Mouse (Mus musculus) midbrain, embryonic 13.5 days (tissue): Measurements from ENCODE around the gene Hist1h3f. TPM values are rescaled to one million over a fixed set of nuclear protein-coding genes. Genes with fewer than 3 reads are reported as not detected.
A peak's percentile ranks its signal among the peaks of the same experiment; 100 is the strongest.
"Not testable (repeated sequence)": the region's sequence is repeated elsewhere in the genome, so short reads cannot be mapped to it uniquely, and the experiment has no call there.

ENCODE experiments used
- ATAC-seq: fragments of 200-750 bp; cut with Nextera tagmentation; 2 replicates; pipeline ENCODE4 v1.8.0; 2017; ENCODE audit warnings: mild to moderate bottlenecking, moderate TSS enrichment, moderate library complexity
- H3K27ac ChIP-seq: fragments of 300-500 bp; sonication (generic); 2 replicates; pipeline ENCODE4 v1.5.1; 2015; ENCODE audit warnings: inconsistent platforms, mild to moderate bottlenecking, moderate library complexity
- H3K27me3 ChIP-seq: fragments of 300-500 bp; sonication (generic); 2 replicates; pipeline ENCODE4 v1.6.1; 2015; ENCODE audit warnings: mild to moderate bottlenecking, inconsistent platforms
- H3K36me3 ChIP-seq: fragments of 300-500 bp; sonication (generic); 2 replicates; pipeline ENCODE4 v1.6.1; 2015; ENCODE audit warnings: mild to moderate bottlenecking, inconsistent platforms
- H3K4me1 ChIP-seq: fragments of 300-500 bp; sonication (generic); replicated peaks from 2 replicates; pipeline ENCODE4 v1.6.1; 2015; ENCODE audit warnings: inconsistent platforms
- H3K4me2 ChIP-seq: fragments of 300-500 bp; sonication (generic); replicated peaks from 2 replicates; pipeline ENCODE4 v1.6.1; 2015; ENCODE audit warnings: moderate library complexity, mild to moderate bottlenecking, inconsistent platforms
- H3K4me3 ChIP-seq: fragments of 300-500 bp; sonication (generic); replicated peaks from 2 replicates; pipeline ENCODE4 v1.5.1; 2015; ENCODE audit warnings: mild to moderate bottlenecking, inconsistent platforms
- H3K9ac ChIP-seq: fragments of 300-500 bp; sonication (generic); replicated peaks from 2 replicates; pipeline ENCODE4 v1.6.1; 2015; ENCODE audit warnings: mild to moderate bottlenecking, inconsistent platforms
- H3K9me3 ChIP-seq: fragments of 300-500 bp; sonication (generic); 2 replicates; pipeline ENCODE4 v1.6.1; 2016; ENCODE audit warnings: mild to moderate bottlenecking, inconsistent platforms
- whole genome bisulfite sequencing: fragments of 180-500 bp; shearing (Covaris S2); methylation state at CpG from one replicate; pipeline ENCODE4 v1.1.7; 2015; 5-methylcytosine and 5-hydroxymethylcytosine counted together
- polyA plus RNA-seq: library from polyadenylated mRNA; unstranded; fragments of >200 nt; fragmentation: Nextera tagmentation; extraction: Ambion mirVana; gene quantifications from 2 replicates; pipeline ENCODE4 v1.2.1, GENCODE M21; 2015

The Hist1h3f gene
- polyA plus RNA-seq, 1 experiment from 2014 or later = 0.75 TPM

- peak overlapping the region; percentile 50 for H3K4me3 ChIP-seq
- WGBS = 0% methylated on average over 14 of the region's 14 CpGs
- not testable (repeated sequence) for H3K9me3 ChIP-seq, H3K4me1 ChIP-seq, H3K27me3 ChIP-seq, H3K36me3 ChIP-seq, ATAC-seq
- H3K4me2 ChIP-seq = peak overlapping the region; percentile 51
- peak overlapping the region; percentile 93 for H3K27ac ChIP-seq
- H3K9ac ChIP-seq = peak overlapping the region; percentile 76; the same call in 1 of the 2 replicates
These were observed 902 bp downstream of the Hist1h3f start for GRCm38 (mm10) chr13:23544787-23545120.

- WGBS = 82% methylated on average over 5 of the region's 5 CpGs
- Histone ChIP-seq H3K4me3 (no peak overlapping the region), H3K9me3 (no peaks in the 10 kb centered on the region)
These were observed 2.8 kb downstream of the Hist1h3f start for GRCm38 (mm10) chr13:23546694-23547093.

GRCm38 (mm10) chr13:23550761-23551145 lies 6.9 kb downstream of the Hist1h3f start:
- no peak for ATAC-seq

More at GRCm38 (mm10) chr13:23546694-23547093, 2.8 kb downstream of the Hist1h3f start:
- Histone ChIP-seq H3K27ac (no peak overlapping the region), H3K36me3 (no peaks in the 10 kb centered on the region), H3K4me1 (peaks cover 16% of the 10 kb centered on the region), H3K4me2 (no peak overlapping the region), H3K27me3 (no peaks in the 10 kb centered on the region), H3K9ac (no peak overlapping the region)
- ATAC-seq = no peak

GRCm38 (mm10) chr13:23551146-23551834 lies 7.4 kb downstream of the Hist1h3f start, which contains the start of gene Hist1h4f:
Gene Hist1h4f (minus strand): TSS chr13:23551648.
- peak; percentile 89 for ATAC-seq

More at GRCm38 (mm10) chr13:23550761-23551145, 6.9 kb downstream of the Hist1h3f start:
- Histone ChIP-seq H3K27me3 (no peaks in the 10 kb centered on the region), H3K27ac (peak overlapping the region; percentile 90), H3K9ac (peak overlapping the region; percentile 59), H3K36me3 (no peaks in the 10 kb centered on the region), H3K4me3 (peak overlapping the region; percentile 47), H3K9me3 (no peaks in the 10 kb centered on the region), H3K4me1 (peaks cover 30% of the 10 kb centered on the region), H3K4me2 (peak overlapping the region; percentile 65)
- 5% methylated on average over 3 of the region's 3 CpGs for WGBS

GRCm38 (mm10) chr13:23551931-23552914 lies 8.4 kb downstream of the Hist1h3f start:
- Histone ChIP-seq H3K9me3 (no peaks in the 10 kb centered on the region), H3K27me3 (no peaks in the 10 kb centered on the region), H3K36me3 (no peaks in the 10 kb centered on the region), H3K27ac (peak overlapping the region; percentile 90), H3K4me1 (peaks cover 36% of the 10 kb centered on the region), H3K4me2 (peak overlapping the region; percentile 65), H3K4me3 (peak overlapping the region; percentile 47), H3K9ac (peak overlapping the region; percentile 59; the same call in 1 of the 2 replicates)
- ATAC-seq = no peak; the same call in 1 of the 2 replicates
- 53% methylated on average over 8 of the region's 8 CpGs for WGBS

More at GRCm38 (mm10) chr13:23551146-23551834, 7.4 kb downstream of the Hist1h3f start, which contains the start of gene Hist1h4f:
- Histone ChIP-seq H3K27ac (peak within 1 kb of the TSS; percentile 90), H3K4me2 (peak within 1 kb of the TSS; percentile 65), H3K4me1 (peaks cover 31% of the 10 kb centered on the region), H3K4me3 (peak within 1 kb of the TSS; percentile 47), H3K9ac (peak within 1 kb of the TSS; percentile 59)
- H3K36me3 ChIP-seq, H3K9me3 ChIP-seq, H3K27me3 ChIP-seq: not testable (repeated sequence)
- WGBS = under 1% methylated on average over 47 of the region's 47 CpGs

GRCm38 (mm10) chr13:23552962-23553361 lies 9.1 kb downstream of the Hist1h3f start, which contains the start of gene Hist1h1d:
Gene Hist1h1d (plus strand): TSS chr13:23553262.
- 0 out of 2 replicates have a peak within 1 kb of the TSS, but pooled peaks have one; percentile 65 for H3K4me2 ChIP-seq
- H3K36me3 ChIP-seq = no peaks in the 10 kb centered on the region
- H3K9me3 ChIP-seq = no peaks in the 10 kb centered on the region
- no peak for ATAC-seq
- peaks cover 36% of the 10 kb centered on the region for H3K4me1 ChIP-seq
- H3K27me3 ChIP-seq = no peaks in the 10 kb centered on the region
- no peak within 1 kb of the TSS for H3K9ac ChIP-seq
- peak within 1 kb of the TSS; percentile 91 for H3K27ac ChIP-seq
- H3K4me3 ChIP-seq = no peak within 1 kb of the TSS

- H3K27me3 ChIP-seq = no peaks in the 10 kb centered on the region
- H3K27ac ChIP-seq = peak overlapping the region; percentile 91
- H3K4me1 ChIP-seq = peaks cover 36% of the 10 kb centered on the region
- WGBS = 25% methylated on average over 9 of the region's 9 CpGs
- H3K4me3 ChIP-seq = peak overlapping the region; percentile 55
- no peak for ATAC-seq
- H3K4me2 ChIP-seq = peak overlapping the region; percentile 100
- H3K9ac ChIP-seq = peak overlapping the region; percentile 78
- no peaks in the 10 kb centered on the region for H3K36me3 ChIP-seq
- no peaks in the 10 kb centered on the region for H3K9me3 ChIP-seq
These were observed 10.5 kb downstream of the Hist1h3f start for GRCm38 (mm10) chr13:23554393-23554792.

- Histone ChIP-seq H3K27ac (peak overlapping the region; percentile 91), H3K27me3 (no peaks in the 10 kb centered on the region), H3K4me3 (peak overlapping the region; percentile 55), H3K36me3 (no peaks in the 10 kb centered on the region), H3K9me3 (no peaks in the 10 kb centered on the region), H3K4me1 (peaks cover 36% of the 10 kb centered on the region), H3K4me2 (peak overlapping the region; percentile 100), H3K9ac (peak overlapping the region; percentile 78)
- ATAC-seq = peak; percentile 77
- WGBS = under 1% methylated on average over 53 of the region's 54 CpGs
These were observed 11.3 kb downstream of the Hist1h3f start for GRCm38 (mm10) chr13:23554925-23555838.

- under 1% methylated on average over 18 of the region's 18 CpGs for WGBS
- Histone ChIP-seq H3K27ac (peak overlapping the region; percentile 91), H3K36me3 (no peaks in the 10 kb centered on the region), H3K4me2 (peak overlapping the region; percentile 100), H3K4me1 (peaks cover 35% of the 10 kb centered on the region), H3K9me3 (no peaks in the 10 kb centered on the region), H3K27me3 (no peaks in the 10 kb centered on the region), H3K9ac (peak overlapping the region; percentile 78), H3K4me3 (peak overlapping the region; percentile 55)
- ATAC-seq = peak; percentile 84
These were observed 12.1 kb downstream of the Hist1h3f start for GRCm38 (mm10) chr13:23555839-23556416.

- 0 out of 2 replicates have a peak overlapping the region, but pooled peaks have one; percentile 20 for H3K4me2 ChIP-seq
- H3K27ac ChIP-seq = no peak overlapping the region; the same call in 1 of the 2 replicates
These were observed 13.1 kb downstream of the Hist1h3f start for GRCm38 (mm10) chr13:23556906-23557305.

GRCm38 (mm10) chr13:23560699-23561098 lies 16.8 kb downstream of the Hist1h3f start:
- not testable (repeated sequence) for H3K4me3 ChIP-seq, H3K27ac ChIP-seq, H3K9me3 ChIP-seq, ATAC-seq, H3K9ac ChIP-seq, H3K36me3 ChIP-seq, H3K27me3 ChIP-seq
- 15% methylated on average over 2 of the region's 2 CpGs for WGBS
- Histone ChIP-seq H3K4me1 (peaks cover 14% of the 10 kb centered on the region), H3K4me2 (peak overlapping the region; percentile 22)

More at GRCm38 (mm10) chr13:23556906-23557305, 13.1 kb downstream of the Hist1h3f start:
- no peaks in the 10 kb centered on the region for H3K36me3 ChIP-seq
- H3K27me3 ChIP-seq = no peaks in the 10 kb centered on the region
- no peak overlapping the region for H3K9ac ChIP-seq
- ATAC-seq = no peak
- H3K4me3 ChIP-seq = no peak overlapping the region
- peaks cover 29% of the 10 kb centered on the region for H3K4me1 ChIP-seq
- H3K9me3 ChIP-seq = no peaks in the 10 kb centered on the region
- 77% methylated on average over 3 of the region's 3 CpGs for WGBS
